Mouse (Mus musculus): Measurements from ENCODE around the gene Tfap2e. TPM values are rescaled to one million over a fixed set of nuclear protein-coding genes. Genes with fewer than 3 reads are reported as not detected.

The Tfap2e gene
- polyA plus RNA-seq, 1 experiment from 2014 or later = not detected

- no peaks in the 10 kb centered on the region for H3K9me3 ChIP-seq
- WGBS = 93% methylated on average over 2 of the region's 2 CpGs
- no peak overlapping the region for H3K4me2 ChIP-seq
- H3K36me3 ChIP-seq = peaks cover 70% of the 10 kb centered on the region
- H3K4me1 ChIP-seq (replicated peaks) = no peaks in the 10 kb centered on the region
- no peaks in the 10 kb centered on the region for H3K27me3 ChIP-seq
- no peak overlapping the region for H3K9ac ChIP-seq (replicated peaks)
- ATAC-seq (ENCODE audit: insufficient number of reproducible peaks, insufficient read depth, low FRiP score, low TSS enrichment, low read depth) = no peak
- H3K27ac ChIP-seq = no peak overlapping the region
- H3K4me3 ChIP-seq (replicated peaks) = no peak overlapping the region
Measured at GRCm38 (mm10) chr4:126689457-126689856, 46.6 kb downstream of the Tfap2e start.

DNA sequence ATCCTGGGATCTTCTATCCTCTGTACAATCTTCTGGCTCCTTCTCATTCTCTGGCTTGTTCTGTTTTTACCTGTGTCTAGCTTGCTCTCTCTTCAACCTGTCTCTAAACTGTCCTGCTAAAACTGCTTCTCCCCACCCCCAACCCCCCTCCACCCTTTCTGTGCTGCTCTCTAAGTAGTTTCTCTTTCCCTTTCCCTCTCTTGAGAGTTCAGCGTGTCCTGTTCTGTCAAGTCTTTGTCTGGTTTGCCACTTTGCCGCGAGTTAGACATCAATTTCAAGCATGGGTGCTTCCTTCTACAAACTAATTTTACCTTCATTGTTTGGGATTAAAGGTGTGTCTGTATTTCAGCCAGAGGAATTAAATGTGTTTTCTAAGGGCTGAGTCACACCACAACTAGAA lies 53.0 kb downstream of the Tfap2e start:
- ATAC-seq (ENCODE audit: insufficient number of reproducible peaks, insufficient read depth, low FRiP score, low TSS enrichment, low read depth) = no peak
- no peaks in the 10 kb centered on the region for H3K9me3 ChIP-seq
- no peak overlapping the region for H3K4me3 ChIP-seq (replicated peaks)
- peaks cover 6% of the 10 kb centered on the region for H3K4me1 ChIP-seq (replicated peaks)
- WGBS = 90% methylated on average over 3 of the region's 3 CpGs
- no peaks in the 10 kb centered on the region for H3K27me3 ChIP-seq
- H3K27ac ChIP-seq = no peak overlapping the region
- H3K9ac ChIP-seq (replicated peaks) = no peak overlapping the region
- H3K4me2 ChIP-seq = no peak overlapping the region
- peaks cover 43% of the 10 kb centered on the region for H3K36me3 ChIP-seq

GRCm38 (mm10) chr4:126682298-126682697 lies 53.7 kb downstream of the Tfap2e start:
- H3K27ac ChIP-seq = no peak overlapping the region
- no peak for ATAC-seq (ENCODE audit: insufficient number of reproducible peaks, insufficient read depth, low FRiP score, low TSS enrichment, low read depth)
- peaks cover 36% of the 10 kb centered on the region for H3K36me3 ChIP-seq
- WGBS = 89% methylated on average over 5 of the region's 5 CpGs
- no peak overlapping the region for H3K4me2 ChIP-seq
- H3K9me3 ChIP-seq = no peaks in the 10 kb centered on the region
- H3K9ac ChIP-seq (replicated peaks) = no peak overlapping the region
- H3K4me1 ChIP-seq (replicated peaks) = peaks cover 8% of the 10 kb centered on the region
- no peak overlapping the region for H3K4me3 ChIP-seq (replicated peaks)
- no peaks in the 10 kb centered on the region for H3K27me3 ChIP-seq

- peak; percentile 96 for ATAC-seq (ENCODE audit: insufficient number of reproducible peaks, insufficient read depth, low FRiP score, low TSS enrichment, low read depth)
- WGBS = 4% methylated on average over 48 of the region's 48 CpGs
- H3K4me1 ChIP-seq (replicated peaks) = peaks cover 8% of the 10 kb centered on the region
- H3K36me3 ChIP-seq = peaks cover 4% of the 10 kb centered on the region; the same call in 1 of the 2 replicates
- no peaks in the 10 kb centered on the region for H3K9me3 ChIP-seq
- H3K9ac ChIP-seq (replicated peaks) = peak within 1 kb of the TSS; percentile 94
- H3K4me2 ChIP-seq = peak within 1 kb of the TSS; percentile 91
- H3K27ac ChIP-seq = peak within 1 kb of the TSS; percentile 79
- H3K27me3 ChIP-seq = no peaks in the 10 kb centered on the region
- H3K4me3 ChIP-seq (replicated peaks) = peak within 1 kb of the TSS; percentile 73
Measured at GRCm38 (mm10) chr4:126677054-126678003, 58.7 kb downstream of the Tfap2e start, which contains the start of gene Psmb2. TSS of gene Psmb2 (plus strand) at chr4:126677630.

DNA sequence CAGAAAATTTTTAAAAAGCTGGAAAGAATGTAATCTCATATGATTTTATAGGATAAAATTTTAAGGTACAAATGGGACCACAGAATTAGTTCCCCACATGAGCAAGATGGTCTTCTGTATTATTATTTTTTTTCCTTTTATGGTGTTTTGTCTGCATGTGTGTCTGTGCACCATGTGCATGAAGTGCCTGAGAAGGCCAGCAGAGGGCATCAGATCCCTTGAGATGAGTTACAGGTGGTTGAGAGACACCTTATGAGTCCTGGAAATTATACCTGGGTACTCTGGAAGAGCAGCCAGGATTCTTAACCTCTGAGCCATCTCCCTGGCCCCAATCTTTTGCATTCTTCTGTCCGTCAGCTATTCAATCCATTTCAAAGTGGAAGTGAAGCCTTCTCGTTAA lies 69.0 kb downstream of the Tfap2e start:
- WGBS = 94% methylated on average over 2 of the region's 2 CpGs
- H3K4me3 ChIP-seq (replicated peaks) = no peak overlapping the region
- no peak overlapping the region for H3K27ac ChIP-seq
- no peaks in the 10 kb centered on the region for H3K36me3 ChIP-seq
- H3K4me1 ChIP-seq (replicated peaks) = no peaks in the 10 kb centered on the region
- H3K9me3 ChIP-seq = 0 out of 2 replicates have a peak, but pooled peaks cover 12% of the 10 kb centered on the region
- H3K9ac ChIP-seq (replicated peaks) = no peak overlapping the region
- ATAC-seq (ENCODE audit: insufficient number of reproducible peaks, insufficient read depth, low FRiP score, low TSS enrichment, low read depth) = no peak
- no peak overlapping the region for H3K4me2 ChIP-seq
- no peaks in the 10 kb centered on the region for H3K27me3 ChIP-seq

Other genes starting within 250 kb of the Tfap2e start
- 2.3 and 3.3 TPM in 2 replicates for gene Ago4, start 202.8 kb downstream of the Tfap2e start, polyA plus RNA-seq (2016; fragmentation: Nextera tagmentation; extraction: Ambion mirVana)
- gene Clspn, start 179.3 kb downstream of the Tfap2e start, polyA plus RNA-seq (2016; fragmentation: Nextera tagmentation; extraction: Ambion mirVana) = 40.8 and 52.9 TPM in 2 replicates
- 2.5 and 2.6 TPM in 2 replicates for gene 5730409E04Rik, start 126.4 kb downstream of the Tfap2e start, polyA plus RNA-seq (2016; fragmentation: Nextera tagmentation; extraction: Ambion mirVana)
- gene Psmb2, start 58.6 kb downstream of the Tfap2e start, polyA plus RNA-seq (2016; fragmentation: Nextera tagmentation; extraction: Ambion mirVana) = 491 and 499 TPM in 2 replicates
- gene Ncdn, start 17.2 kb upstream of the Tfap2e start, polyA plus RNA-seq (2016; fragmentation: Nextera tagmentation; extraction: Ambion mirVana) = 33.5 and 35.8 TPM in 2 replicates
- 15.7 and 17.4 TPM in 2 replicates for gene AU040320, start 17.3 kb upstream of the Tfap2e start, polyA plus RNA-seq (2016; fragmentation: Nextera tagmentation; extraction: Ambion mirVana)
- 34.3 and 39.3 TPM in 2 replicates for gene Zmym4, start 231.9 kb upstream of the Tfap2e start, polyA plus RNA-seq (2016; fragmentation: Nextera tagmentation; extraction: Ambion mirVana)